22 mouse cellular contexts compared by ENCODE assay signal in the genomic region with DNA sequence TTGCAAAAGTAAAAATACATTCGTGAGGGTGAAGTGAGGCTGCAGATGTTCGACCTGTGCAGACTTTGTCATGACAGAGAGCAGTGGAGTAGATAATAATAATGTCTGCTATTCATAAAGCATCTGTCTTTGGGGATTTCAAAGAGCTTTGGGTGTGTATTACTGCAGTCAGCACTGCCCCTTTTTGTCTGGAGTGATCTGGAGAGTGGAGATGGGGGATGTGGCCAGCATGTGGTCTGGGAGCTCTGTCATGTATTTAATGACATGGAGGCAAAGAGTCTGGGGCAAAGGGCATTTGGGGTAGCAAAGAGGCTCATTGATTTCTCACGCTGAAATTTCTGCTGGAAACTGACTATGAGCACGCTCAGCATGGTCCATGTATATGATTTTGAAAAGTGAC.
A peak's percentile ranks its signal among the peaks of the same experiment; 100 is the strongest.
DNase-seq lines count a peak whose midpoint lies in the region; ATAC-seq and TF ChIP-seq lines count a peak whose summit lies in the region.
"Had no signal": no experiment of that assay in that cellular context is flagged by ENCODE, and none has a peak within 500 bp of the region (broad histone marks: within the 10 kb centered on the region; RNA-seq: fewer than 3 reads in every experiment).

No protein-coding gene starts in this region.

- no peaks in the 10 kb centered on the region for H3K79me2 ChIP-seq in heart, adult 2 months (replicated peaks; ENCODE audit: control insufficient read depth, insufficient read depth, low read length)

- no peaks in the 10 kb centered on the region for H3K36me3 ChIP-seq in liver, postnatal 0 days (replicated peaks; ENCODE audit: insufficient read depth, low read length)
- no peaks in the 10 kb centered on the region for H3K36me3 ChIP-seq in heart, adult 2 months (ENCODE audit: control insufficient read depth, insufficient read depth, low read length)
- H3K36me3 ChIP-seq: embryonic facial prominence, embryonic 12.5 days; heart, embryonic 13.5 days; limb, embryonic 15.5 days had no signal

- ATAC-seq in liver, postnatal 0 days: 0 out of 2 replicates have a peak, but pooled peaks have one; percentile 35
- ATAC-seq: Patski had no signal

- no peak overlapping the region for H3K4me2 ChIP-seq in liver, postnatal 0 days (ENCODE audit: low read depth, low read length)
- H3K4me2 ChIP-seq: embryonic facial prominence, embryonic 12.5 days; heart, embryonic 13.5 days; limb, embryonic 15.5 days had no signal

- H3K4me3 ChIP-seq in liver, postnatal 0 days (ENCODE audit: low read depth, low read length): no peak overlapping the region
- no peak overlapping the region for H3K4me3 ChIP-seq in heart, adult 2 months
- H3K4me3 ChIP-seq: embryonic facial prominence, embryonic 12.5 days; heart, embryonic 13.5 days; limb, embryonic 15.5 days had no signal

- DNase-seq in embryo, embryonic 10 days (ENCODE audit: low spot score): peak; percentile 61
- no peak for DNase-seq in embryo, embryonic 9.5 days (ENCODE audit: extremely low spot score)
- no peak for DNase-seq in liver, postnatal 0 days
- no peak for DNase-seq in liver
- peak; percentile 47 for DNase-seq in embryo, embryonic 11 days
- DNase-seq in retina, embryonic 14.5 days (ENCODE audit: low spot score): peak; percentile 53
- no peak for DNase-seq in Muller cell, postnatal 12 days (ENCODE audit: inconsistent ontology term)
- no peak for DNase-seq in heart, adult 2 months
- DNase-seq: adrenal gland, postnatal 10 days; cerebellum, adult 11 months; cerebellum, postnatal 10 days; gastrocnemius, postnatal 10 days; heart, adult 11 months; kidney, adult 18-20 months; kidney, postnatal 10 days; lung, postnatal 10 days; right cerebral cortex, postnatal 4 days had no signal

- no peaks in the 10 kb centered on the region for H3K27me3 ChIP-seq in liver, postnatal 0 days (ENCODE audit: insufficient read depth, low read length)
- no peaks in the 10 kb centered on the region for H3K27me3 ChIP-seq in heart, adult 2 months (ENCODE audit: control insufficient read depth, insufficient read depth, low read length)
- H3K27me3 ChIP-seq: embryonic facial prominence, embryonic 12.5 days; heart, embryonic 13.5 days; limb, embryonic 15.5 days; Patski had no signal

- no peaks in the 10 kb centered on the region for H3K9me3 ChIP-seq in liver, postnatal 0 days (ENCODE audit: low read length)
- H3K9me3 ChIP-seq: embryonic facial prominence, embryonic 12.5 days; heart, embryonic 13.5 days; limb, embryonic 15.5 days had no signal

- TF ChIP-seq POLR2A in heart, adult 2 months (IDR thresholded peaks at IDR 0.05; ENCODE audit: insufficient read depth, low read depth, low read length): no peak

- intact Hi-C loops in heart, adult 2 months (cut with DNase I): no loop called here

- TF ChIP-seq CTCF in liver, postnatal 0 days (IDR thresholded peaks at IDR 0.05; ENCODE audit: low read depth): no peak
- TF ChIP-seq CTCF in heart, adult 2 months (IDR thresholded peaks at IDR 0.05): no peak

- no peaks in the 10 kb centered on the region for H3K4me1 ChIP-seq in liver, postnatal 0 days (ENCODE audit: insufficient read depth)
- H3K4me1 ChIP-seq in heart, adult 2 months (ENCODE audit: control insufficient read depth, insufficient read depth, low read length): no peaks in the 10 kb centered on the region
- H3K4me1 ChIP-seq: heart, embryonic 13.5 days had no signal

- WGBS in liver, postnatal 0 days (ENCODE audit: insufficient replicate concordance): 43% methylated on average over 4 of the region's 4 CpGs
- 47% methylated on average over 4 of the region's 4 CpGs for WGBS in heart, adult 2 months

- no peak for TF ChIP-seq EP300 in liver, postnatal 0 days (IDR thresholded peaks at IDR 0.05; ENCODE audit: low read depth)
- TF ChIP-seq EP300 in heart, adult 2 months (IDR thresholded peaks at IDR 0.05; ENCODE audit: insufficient read depth, low read depth, low read length): no peak

- no peak overlapping the region for H3K27ac ChIP-seq in liver, postnatal 0 days (ENCODE audit: low read depth)
- no peak overlapping the region for H3K27ac ChIP-seq in heart, adult 2 months
- H3K27ac ChIP-seq: embryonic facial prominence, embryonic 12.5 days; heart, embryonic 13.5 days; limb, embryonic 15.5 days; stomach, postnatal 0 days had no signal

- no peak overlapping the region for H3K9ac ChIP-seq in liver, postnatal 0 days (replicated peaks)
- H3K9ac ChIP-seq in heart, adult 2 months (ENCODE audit: low read depth, low read length): no peak overlapping the region
- H3K9ac ChIP-seq: embryonic facial prominence, embryonic 12.5 days; heart, embryonic 13.5 days; limb, embryonic 15.5 days had no signal

Comparison
In these comparisons a context has a peak if more than half of its experiments do, and no peak if none do; other contexts are left out.
1. DNase-seq: peak in embryo, embryonic 10 days (single experiment), embryo, embryonic 11 days (single experiment) and retina, embryonic 14.5 days (single experiment); none in embryo, embryonic 9.5 days (single experiment), liver, postnatal 0 days (single experiment), liver (single experiment), Muller cell, postnatal 12 days (single experiment) and heart, adult 2 months (0 of 2).